Mouse (Mus musculus) T-helper 17 cell (primary cell): ENCODE measurements at regions not wholly inside any gene's neighbourhood (a gene's known extent, or its start where the extent isn't known, plus 50 kb on each side); places are given as distances from the start of the nearest gene placed in this dataset.
"Not testable (repeated sequence)": the region's sequence is repeated elsewhere in the genome, so short reads cannot be mapped to it uniquely, and the experiment has no call there.

Experiments used
- in situ Hi-C, 2 experiments: fragments of 300-600 bp; cut with MboI, MseI; formaldehyde crosslinking; loops; 1 replicate in 1 of 2; 2 replicates in 1 of 2; pipeline ENCODE4 v1.15.1; 2025; ENCODE audit warnings: high pct_unique_total_duplicates in 2 of 2

GRCm38 (mm10) chr10:72298824-72299551 is 355.7 kb upstream of the Zwint start:
- in situ Hi-C loops = no loop called here

- in situ Hi-C loops = not testable (repeated sequence)
Observed at GRCm38 (mm10) chr10:72309045-72309444, 345.6 kb upstream of the Zwint start.

GRCm38 (mm10) chr10:72318308-72318707 is 336.3 kb upstream of the Zwint start:
- in situ Hi-C loops = no loop called here

GRCm38 (mm10) chr10:72320307-72320706 is 334.3 kb upstream of the Zwint start:
- in situ Hi-C loops = loop anchor here (5.0 to 10.0 kb wide), 2 partner anchors 48 to 56 kb away; no protein-coding TSS in a partner anchor

GRCm38 (mm10) chr10:72326624-72327023 is 328.0 kb upstream of the Zwint start:
- in situ Hi-C loops = loop anchor here in 1 of 2 experiments (10.0 kb wide), 1 partner anchor 62 kb away; no protein-coding TSS in a partner anchor

GRCm38 (mm10) chr10:72347253-72347652 is 307.4 kb upstream of the Zwint start:
- in situ Hi-C loops = no loop called here

- in situ Hi-C loops = no loop called here
Observed at GRCm38 (mm10) chr10:72347949-72348663, 306.5 kb upstream of the Zwint start.

- in situ Hi-C loops = no loop called here
Observed at GRCm38 (mm10) chr10:72352810-72353209, 301.8 kb upstream of the Zwint start.

GRCm38 (mm10) chr10:72353515-72353914 is 301.1 kb upstream of the Zwint start:
- in situ Hi-C loops = no loop called here

GRCm38 (mm10) chr10:72383351-72383750 is 271.3 kb upstream of the Zwint start:
- in situ Hi-C loops = no loop called here

- in situ Hi-C loops = no loop called here
Observed at GRCm38 (mm10) chr10:72384826-72385225, 269.8 kb upstream of the Zwint start.

- in situ Hi-C loops = no loop called here
Observed at GRCm38 (mm10) chr10:72391397-72391796, 263.2 kb upstream of the Zwint start.

GRCm38 (mm10) chr10:72393279-72394041 is 261.2 kb upstream of the Zwint start:
- in situ Hi-C loops = no loop called here

GRCm38 (mm10) chr10:72394367-72394766 is 260.3 kb upstream of the Zwint start:
- in situ Hi-C loops = no loop called here

- in situ Hi-C loops = no loop called here
Observed at GRCm38 (mm10) chr10:72403290-72403689, 251.4 kb upstream of the Zwint start.

- in situ Hi-C loops = no loop called here
Observed at GRCm38 (mm10) chr10:72410305-72410704, 244.3 kb upstream of the Zwint start.

- in situ Hi-C loops = no loop called here
Observed at GRCm38 (mm10) chr10:72411670-72412069, 243.0 kb upstream of the Zwint start.

GRCm38 (mm10) chr10:72454629-72455028 is 200.0 kb upstream of the Zwint start:
- in situ Hi-C loops = loop anchor here in 1 of 2 experiments (25.0 kb wide), 1 partner anchor 1692 kb away; no protein-coding TSS in a partner anchor

GRCm38 (mm10) chr10:72484315-72484714 is 170.3 kb upstream of the Zwint start:
- in situ Hi-C loops = no loop called here

- in situ Hi-C loops = no loop called here
Observed at GRCm38 (mm10) chr10:72532431-72532830, 122.2 kb upstream of the Zwint start.

GRCm38 (mm10) chr10:72533427-72533826 is 121.2 kb upstream of the Zwint start:
- in situ Hi-C loops = no loop called here

- in situ Hi-C loops = no loop called here
Observed at GRCm38 (mm10) chr10:72533859-72534258, 120.8 kb upstream of the Zwint start.
